Mouse (Mus musculus): ENCODE measurements around the gene Tpm3-rs7.
"Not testable (repeated sequence)": the region's sequence is repeated elsewhere in the genome, so short reads cannot be mapped to it uniquely, and the experiment has no call there.

Tpm3-rs7 gene

GRCm38 (mm10) chr14:113314499-113314898 is at the start of gene Tpm3-rs7:
Gene Tpm3-rs7, plus strand, starts transcription at chr14:113314608.
- not testable (repeated sequence) for DNase-seq (ENCODE audit: low read depth, low spot score)

GRCm38 (mm10) chr14:113317023-113317422 is 2.6 kb downstream of the Tpm3-rs7 start:
- no peak for DNase-seq (ENCODE audit: low read depth, low spot score)

- no peak for DNase-seq (ENCODE audit: low read depth, low spot score)
These were observed 49.0 kb downstream of the Tpm3-rs7 start for GRCm38 (mm10) chr14:113363361-113363760.

Data from c-Kit-negative CD71-positive TER-119-positive erythroid progenitor cells, embryonic 14.5 days (primary cell).